Mouse (Mus musculus): ENCODE results near the gene Gm14124. TPM values are rescaled to one million over a fixed set of nuclear protein-coding genes. Genes with fewer than 3 reads are reported as not detected.

The Gm14124 gene
- polyA plus RNA-seq (2015; fragmentation: Nextera tagmentation; extraction: Ambion mirVana): not detected in 2 replicates

GRCm38 (mm10) chr2:150257291-150257690, at the start of gene Gm14124:
Gm14124 (plus strand) TSS chr2:150257517.

GRCm38 (mm10) chr2:150217600-150218362, 39.5 kb upstream of the Gm14124 start, which contains the start of gene Zfp937:
Zfp937 (plus strand) TSS chr2:150218073.

GRCm38 (mm10) chr2:150255491-150255890, 1.8 kb upstream of the Gm14124 start, which contains the start of gene Gm21994:
Gm21994 (minus strand) TSS chr2:150255591.

Other genes with a start within 250 kb of the Gm14124 start
- gene Zfp120, start 120.8 kb upstream of the Gm14124 start, polyA plus RNA-seq (2015; fragmentation: Nextera tagmentation; extraction: Ambion mirVana): 6.3 and 6.4 TPM in 2 replicates
- gene Gm10770, start 77.8 kb upstream of the Gm14124 start, polyA plus RNA-seq (2015; fragmentation: Nextera tagmentation; extraction: Ambion mirVana): not detected in 2 replicates
- not detected in 2 replicates for gene Gm14139, start 75.8 kb upstream of the Gm14124 start, polyA plus RNA-seq (2015; fragmentation: Nextera tagmentation; extraction: Ambion mirVana)
- gene Zfp937, start 39.4 kb upstream of the Gm14124 start, polyA plus RNA-seq (2015; fragmentation: Nextera tagmentation; extraction: Ambion mirVana): 3.9 and 4.0 TPM in 2 replicates
- 1.8 and 2.7 TPM in 2 replicates for gene Gm21994, start 1.9 kb upstream of the Gm14124 start, polyA plus RNA-seq (2015; fragmentation: Nextera tagmentation; extraction: Ambion mirVana)
- gene Gm10130, start 66.2 kb downstream of the Gm14124 start, polyA plus RNA-seq (2015; fragmentation: Nextera tagmentation; extraction: Ambion mirVana): 1.6 and 2.4 TPM in 2 replicates
- gene 3300002I08Rik, start 105.2 kb downstream of the Gm14124 start, polyA plus RNA-seq (2015; fragmentation: Nextera tagmentation; extraction: Ambion mirVana): 3.4 and 3.6 TPM in 2 replicates
- 2.7 and 2.9 TPM in 2 replicates for gene Zfp442, start 194.0 kb downstream of the Gm14124 start, polyA plus RNA-seq (2015; fragmentation: Nextera tagmentation; extraction: Ambion mirVana)
- 0.06 and 0.08 TPM in 2 replicates for gene Zfp345, start 227.6 kb downstream of the Gm14124 start, polyA plus RNA-seq (2015; fragmentation: Nextera tagmentation; extraction: Ambion mirVana)